Mouse (Mus musculus) 416B (cell line): ENCODE measurements around the gene Smim24.
A peak's percentile ranks its signal among the peaks of the same experiment; 100 is the strongest.

ENCODE experiments used
- DNase-seq: peaks from one replicate; pipeline ENCODE4 v3.0.0; 2011; ENCODE audit warnings: low read depth

Gene Smim24

DNA sequence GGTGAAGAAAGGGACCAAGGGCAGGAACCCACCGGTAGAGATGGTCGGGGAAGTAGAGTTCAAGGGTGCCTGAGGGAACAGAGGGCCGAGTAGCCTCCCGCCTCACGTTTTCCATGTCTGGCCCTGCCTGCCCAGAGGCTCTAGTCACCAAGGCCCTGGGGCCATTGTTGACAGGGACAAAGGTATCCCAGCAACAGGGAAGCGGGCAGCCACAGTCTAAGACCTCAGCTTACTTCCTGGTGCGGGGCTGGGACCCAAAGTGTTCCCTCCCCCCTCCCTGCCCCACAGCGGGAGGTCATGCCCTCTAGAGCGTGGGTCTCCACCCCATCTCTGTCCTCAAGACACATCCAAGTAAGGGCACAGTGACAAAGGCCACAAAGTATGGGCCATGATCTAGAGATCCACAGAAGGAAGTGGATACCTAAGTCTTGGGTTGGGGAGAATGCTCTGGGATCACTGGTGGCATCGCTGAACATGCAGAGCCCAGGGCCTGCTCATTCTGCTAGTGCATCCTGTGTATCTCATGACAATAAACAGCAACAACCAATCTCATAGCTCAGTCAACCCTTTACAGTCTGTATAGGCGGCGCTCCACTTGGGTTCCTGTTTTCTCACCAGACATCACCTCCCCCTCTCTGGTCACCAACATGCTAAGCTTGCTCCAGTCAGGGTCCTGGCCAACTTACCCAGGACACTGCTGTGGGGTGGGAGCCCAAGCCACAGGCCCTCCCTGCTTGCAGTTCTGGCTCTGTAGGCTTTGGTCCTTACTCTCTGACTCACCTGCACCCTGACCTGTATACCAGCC, 27.0 kb upstream of the Smim24 start, which contains the start of gene 4930404N11Rik:
TSS of gene 4930404N11Rik (minus strand) at position 145 of the 805 bp plus-strand sequence.
- peak; percentile 59 for DNase-seq

- DNase-seq: peak; percentile 26
Measured at GRCm38 (mm10) chr10:81366477-81367206, 26.2 kb upstream of the Smim24 start.

- no peak for DNase-seq
Measured at GRCm38 (mm10) chr10:81367207-81367495, 25.7 kb upstream of the Smim24 start.

DNA sequence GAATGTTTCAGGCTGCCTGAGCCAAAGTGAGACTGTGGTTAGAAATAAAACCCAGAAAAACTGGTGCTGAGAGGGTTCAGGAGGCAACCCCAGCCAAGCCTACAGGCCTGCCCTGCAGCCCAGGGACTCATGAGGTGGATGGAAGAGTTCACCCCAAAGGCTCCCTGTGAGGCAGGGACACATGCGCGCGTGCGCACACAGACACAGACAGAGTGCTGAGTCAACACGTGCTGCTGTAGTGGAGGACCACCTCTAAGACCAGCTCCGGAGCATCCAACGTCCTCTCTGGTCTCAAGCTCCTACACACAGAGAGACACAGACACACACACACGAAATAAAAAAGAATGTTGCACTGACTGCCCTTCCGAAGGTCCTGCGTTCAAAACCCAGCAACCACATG, 17.5 kb upstream of the Smim24 start:
- no peak for DNase-seq

DNA sequence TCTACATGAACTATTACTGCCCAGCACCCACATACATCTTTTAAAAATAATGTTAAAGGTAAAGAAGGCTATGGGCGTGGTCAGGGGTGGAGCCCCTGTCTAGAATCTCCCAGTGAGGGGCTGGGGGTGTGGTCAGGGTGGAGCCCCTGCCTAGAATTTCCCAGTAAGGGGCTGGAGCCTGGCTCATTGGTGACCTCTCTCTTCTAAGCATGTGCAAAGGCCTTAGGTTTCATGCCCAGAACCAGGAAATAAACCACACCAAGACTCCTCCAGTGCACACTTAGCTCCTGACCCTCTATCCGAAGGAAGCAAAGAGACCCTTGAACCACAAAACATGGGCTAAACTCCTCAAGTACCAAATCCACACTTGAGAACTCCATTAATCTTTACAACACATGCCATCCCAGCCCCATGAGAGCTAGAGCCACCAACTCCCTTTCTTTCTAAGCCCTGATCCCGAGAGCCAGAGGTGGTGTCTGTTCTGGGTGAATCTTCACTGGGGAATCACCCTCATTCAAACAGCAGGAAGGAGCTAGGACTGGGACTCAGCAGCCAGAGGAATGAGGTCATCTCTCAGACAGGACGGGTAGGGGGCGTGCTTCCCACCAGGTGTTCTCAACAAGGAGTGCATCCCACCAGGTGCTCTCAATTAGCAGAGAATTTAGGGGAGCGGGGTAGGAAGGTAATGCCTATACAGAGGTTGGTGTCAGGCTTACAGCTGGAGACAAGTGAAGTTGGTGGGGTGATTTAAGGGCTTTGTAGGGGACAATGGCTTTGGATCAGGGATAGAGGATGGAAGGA, 16.1 kb upstream of the Smim24 start:
- peak; percentile 82 for DNase-seq

GRCm38 (mm10) chr10:81377362-81377664, 15.5 kb upstream of the Smim24 start:
- DNase-seq: no peak

DNA sequence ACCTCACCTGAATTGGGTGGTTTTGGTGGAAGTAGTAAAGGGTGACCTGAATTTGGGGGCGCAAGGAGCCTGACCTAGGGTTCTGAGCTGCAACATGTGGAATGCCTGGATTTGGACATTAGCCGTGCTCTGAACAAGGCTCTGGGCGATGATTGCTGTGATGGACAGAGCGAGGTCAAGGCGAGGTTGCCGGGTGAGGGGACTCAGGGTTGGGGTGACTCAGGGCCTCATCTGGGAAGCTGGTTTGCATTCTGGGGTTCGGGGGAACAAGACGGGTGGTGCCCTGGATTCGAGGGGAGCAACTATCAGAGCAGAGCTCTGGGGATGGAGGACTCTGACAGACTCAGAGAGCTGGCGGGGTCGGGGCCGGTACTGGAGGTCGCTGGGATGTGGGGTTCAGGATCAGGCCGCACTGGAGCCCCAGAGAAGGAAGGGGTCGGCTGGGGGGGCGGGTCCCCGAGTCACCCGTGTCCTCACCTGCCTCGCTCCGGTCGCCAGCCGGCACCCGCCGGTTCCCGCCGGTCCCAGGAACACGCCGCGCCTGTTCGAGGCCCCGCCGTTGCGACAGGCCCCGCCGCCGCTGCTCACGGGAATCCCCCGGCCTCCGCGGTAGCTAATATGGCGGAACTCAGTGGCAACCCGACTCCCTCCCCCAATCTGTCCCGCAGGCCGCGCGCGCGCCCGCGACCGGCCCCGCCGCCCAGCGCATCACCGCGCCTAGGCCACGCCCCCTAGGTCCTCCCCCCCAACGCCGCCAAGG, 14.9 kb upstream of the Smim24 start, which contains the start of gene Fzr1:
TSS of gene Fzr1 (minus strand) at position 724 of the 760 bp plus-strand sequence.
- no peak for DNase-seq

GRCm38 (mm10) chr10:81378553-81379182, 14.2 kb upstream of the Smim24 start:
- DNase-seq: peak; percentile 100

DNA sequence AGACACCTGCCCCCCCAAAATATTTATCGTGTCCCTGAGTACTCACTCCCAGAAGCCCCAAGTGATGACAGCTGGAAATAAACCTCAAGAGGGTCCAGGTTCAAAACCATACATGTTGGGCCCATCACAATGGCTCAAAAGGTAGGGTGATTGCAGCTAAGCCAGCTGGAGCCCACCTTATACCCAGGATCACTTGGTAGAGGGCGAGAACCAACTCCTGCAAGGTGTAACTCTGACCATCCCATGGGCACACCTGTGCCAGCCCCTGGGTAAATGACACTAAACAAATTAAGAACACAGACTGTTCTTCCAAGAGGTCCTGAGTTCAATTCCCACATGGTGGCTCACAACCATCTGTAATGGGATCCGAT, 13.7 kb upstream of the Smim24 start:
- no peak for DNase-seq

GRCm38 (mm10) chr10:81379809-81380378, 13.0 kb upstream of the Smim24 start:
- peak; percentile 55 for DNase-seq

DNA sequence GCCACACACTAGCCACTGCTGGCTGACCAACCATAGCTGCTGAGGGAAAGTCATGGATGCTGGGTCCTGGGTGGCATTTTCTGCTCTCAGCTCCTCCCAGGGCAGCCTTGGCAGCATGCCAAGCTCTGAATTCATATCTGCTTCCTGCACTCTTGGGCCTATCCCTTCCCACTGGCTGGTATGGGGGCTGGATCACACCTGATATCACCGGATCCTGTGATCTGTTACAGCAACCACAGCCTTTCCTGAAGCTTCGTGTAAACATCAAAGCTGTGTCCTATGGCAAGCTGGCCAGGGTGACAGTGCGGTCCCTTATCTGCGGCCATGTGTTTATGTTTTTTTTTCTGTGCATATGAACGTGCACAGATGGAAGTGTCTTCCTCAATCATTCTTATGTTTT, 10.8 kb upstream of the Smim24 start:
- peak; percentile 100 for DNase-seq

DNA sequence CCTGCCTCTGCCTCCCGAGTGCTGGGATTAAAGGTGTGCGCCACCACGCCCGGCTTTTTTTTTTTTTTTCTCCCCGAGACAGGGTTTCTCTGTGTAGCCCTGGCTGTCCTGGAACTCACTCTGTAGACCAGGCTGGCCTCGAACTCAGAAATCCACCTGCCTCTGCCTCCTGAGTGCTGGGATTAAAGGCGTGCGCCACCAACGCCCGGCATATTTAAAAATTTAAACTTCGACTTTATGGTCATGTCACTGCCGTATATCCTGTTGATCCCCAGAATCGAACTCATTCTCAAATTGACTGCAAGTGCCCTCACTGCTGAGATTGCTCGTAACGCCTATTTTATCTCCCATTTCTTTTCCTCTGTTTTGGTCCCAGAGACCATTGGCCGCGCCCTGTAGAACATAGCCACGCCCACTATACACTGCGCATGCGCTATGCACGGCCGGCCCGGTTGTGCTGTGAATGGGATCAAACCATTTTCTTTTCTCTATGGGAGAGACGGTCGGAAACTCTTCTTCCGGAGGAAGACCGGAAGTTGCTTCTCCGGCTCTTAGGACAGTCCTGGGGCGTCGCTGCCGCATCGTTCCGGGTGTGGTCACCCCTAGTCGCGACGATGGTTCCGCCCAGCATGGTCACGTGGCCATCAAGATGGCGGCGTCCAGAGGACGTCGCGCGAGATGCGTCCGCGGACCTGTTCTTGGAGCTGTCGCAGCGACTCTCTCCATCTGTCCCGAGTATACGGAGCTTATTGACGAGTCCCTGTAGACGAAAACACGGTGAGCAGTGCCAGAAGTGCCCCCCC, 8.8 kb upstream of the Smim24 start, which contains the start of the genes Dohh and Gm48551:
TSS of gene Dohh (plus strand) at position 627 of the 803 bp plus-strand sequence.
TSS of gene Gm48551 (plus strand) at position 665 of the 803 bp plus-strand sequence.
- peak; percentile 99 for DNase-seq

- no peak for DNase-seq
Measured at GRCm38 (mm10) chr10:81384605-81384982, 8.3 kb upstream of the Smim24 start.

- DNase-seq: no peak
Measured at GRCm38 (mm10) chr10:81385603-81386306, 7.1 kb upstream of the Smim24 start.

GRCm38 (mm10) chr10:81387716-81388115, 5.1 kb upstream of the Smim24 start:
- no peak for DNase-seq

DNA sequence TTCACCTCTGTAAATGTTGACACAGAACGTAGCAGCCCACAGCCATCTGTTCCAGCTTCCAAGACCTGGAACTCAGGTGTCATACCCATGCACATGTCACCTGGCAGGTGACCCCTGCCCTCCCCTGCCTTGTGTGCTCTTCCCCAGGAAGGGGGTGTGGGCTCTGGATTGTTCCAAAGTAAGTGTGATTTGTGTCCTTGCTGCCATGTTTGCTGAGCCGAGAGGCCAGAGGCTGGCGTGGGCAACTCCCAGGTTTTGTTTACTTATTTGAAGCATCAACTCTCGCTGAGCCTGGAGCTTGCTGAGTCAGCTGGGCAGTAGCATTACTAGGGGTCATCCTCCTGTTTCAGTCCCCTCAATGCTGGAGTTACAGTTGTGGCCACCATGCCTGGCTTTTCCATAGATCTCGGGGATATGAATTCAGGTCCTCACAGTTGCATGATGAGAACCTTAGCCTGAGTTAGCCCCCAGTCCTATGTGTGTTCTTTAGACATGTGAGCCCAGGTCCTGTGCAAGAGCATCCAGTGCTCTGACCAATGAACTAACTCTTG, 4.3 kb upstream of the Smim24 start, which contains the start of gene Gm48552:
TSS of gene Gm48552 (plus strand) at position 501 of the 551 bp plus-strand sequence.
- DNase-seq: no peak

DNA sequence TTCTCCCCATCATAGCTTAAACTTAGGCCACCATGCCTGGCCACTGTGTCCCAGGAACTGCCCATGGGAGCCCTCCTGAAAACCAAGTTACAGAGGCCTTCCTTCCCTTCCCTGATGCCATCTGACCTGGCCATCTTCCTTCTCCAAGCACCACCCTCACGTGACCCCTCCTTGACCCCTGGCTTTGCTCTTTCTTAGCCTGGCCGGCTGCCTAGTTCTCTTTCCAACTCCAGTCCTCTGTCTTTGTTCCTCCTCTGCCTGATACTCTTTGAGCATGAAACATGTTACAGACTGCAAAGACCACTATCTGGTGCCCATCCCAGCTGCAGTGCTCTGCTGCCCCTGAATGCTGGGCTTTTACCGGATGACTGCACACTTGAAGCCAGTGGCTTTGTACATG, 3.5 kb upstream of the Smim24 start:
- DNase-seq: no peak

DNA sequence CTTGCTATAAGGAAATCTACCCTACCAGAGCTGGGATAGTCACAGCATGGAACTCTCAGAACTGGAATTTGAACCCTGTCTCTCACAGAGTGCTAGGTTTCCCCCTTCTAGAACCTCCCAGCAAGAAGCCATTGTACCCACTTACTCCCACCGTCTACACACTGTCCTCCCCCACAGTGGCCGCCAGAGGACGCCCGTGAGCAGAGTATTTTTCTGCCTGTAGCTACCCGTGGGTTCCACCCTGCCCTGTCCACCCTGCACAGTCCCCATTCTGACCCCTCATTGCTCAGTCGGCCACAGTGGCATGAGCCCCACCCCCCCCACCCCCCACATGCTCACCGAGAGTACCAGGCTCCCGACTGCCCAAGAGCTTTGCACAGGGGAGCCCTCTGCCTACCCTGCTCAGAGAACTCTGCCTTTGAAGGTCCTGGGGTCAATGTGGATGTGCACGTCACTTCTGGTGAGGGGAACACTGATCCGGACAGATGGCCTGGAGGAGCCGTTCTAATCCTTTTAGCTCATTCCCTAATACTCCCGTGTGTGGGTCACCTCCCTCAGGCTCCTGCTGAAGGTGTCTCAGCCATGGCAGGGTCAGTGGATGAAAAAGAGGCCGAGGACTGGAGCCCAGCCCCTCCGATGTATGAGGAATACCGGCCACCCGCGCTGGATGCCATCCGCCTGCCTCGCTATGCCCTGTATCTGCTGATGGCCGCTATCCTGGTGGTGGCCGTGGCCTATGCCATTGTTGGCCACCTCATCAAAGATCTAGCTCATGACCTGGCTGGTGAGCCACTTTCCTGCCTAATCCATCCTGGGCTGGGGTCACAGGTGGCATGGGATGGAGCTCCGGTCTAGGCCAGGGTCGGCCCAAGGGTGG, 2.8 kb upstream of the Smim24 start:
- peak; percentile 70 for DNase-seq
